Comparison of ENCODE assay signal across 11 mouse cellular contexts in genomic region chr16:92114706-92115241, GRCm38 (mm10). TPM values are rescaled to one million over a fixed set of nuclear protein-coding genes. Genes with fewer than 3 reads are reported as not detected.
DNase-seq lines count a peak whose midpoint lies in the region; TF ChIP-seq lines count a peak whose summit lies in the region.
"Had no signal": no experiment of that assay in that cellular context is flagged by ENCODE, and none has a peak within 500 bp of the region (broad histone marks: within the 10 kb centered on the region; RNA-seq: fewer than 3 reads in every experiment).

No protein-coding gene starts in this region.

- no peaks in the 10 kb centered on the region for H3K27me3 ChIP-seq in cerebellum, adult 2 months (ENCODE audit: control insufficient read depth, insufficient read depth, low read length)
- H3K27me3 ChIP-seq: embryonic facial prominence, embryonic 13.5 days; limb, embryonic 12.5 days; neural tube, embryonic 12.5 days had no signal

- TF ChIP-seq CTCF in cerebellum, adult 2 months (IDR thresholded peaks at IDR 0.05; ENCODE audit: borderline replicate concordance, insufficient read depth, low read depth, low read length): no peak
- TF ChIP-seq CTCF in olfactory bulb, adult 2 months (IDR thresholded peaks at IDR 0.05; ENCODE audit: insufficient read depth, low read depth, low read length): no peak

- H3K4me3 ChIP-seq in cerebellum, adult 2 months (replicated peaks; ENCODE audit: insufficient read depth, low read depth, low read length): no peak overlapping the region
- H3K4me3 ChIP-seq in olfactory bulb, adult 2 months (ENCODE audit: insufficient read depth, low read depth, low read length): no peak overlapping the region
- H3K4me3 ChIP-seq: embryonic facial prominence, embryonic 13.5 days; limb, embryonic 12.5 days; neural tube, embryonic 12.5 days had no signal

- intact Hi-C loops in left cerebral cortex, postnatal 4 days (cut with DNase I): no loop called here
- intact Hi-C loops in heart, postnatal 14 days (cut with DNase I): no loop called here

- peaks cover 28% of the 10 kb centered on the region for H3K4me1 ChIP-seq in cerebellum, adult 2 months (ENCODE audit: control insufficient read depth, insufficient read depth, low read length)
- peaks cover 34% of the 10 kb centered on the region for H3K4me1 ChIP-seq in olfactory bulb, adult 2 months (ENCODE audit: control insufficient read depth, insufficient read depth, low read length)

- DNase-seq in left cerebral cortex, postnatal 4 days: peak; percentile 53
- no peak for DNase-seq in left cerebral cortex, adult 11 months (ENCODE audit: low spot score)
- DNase-seq in cerebellum, adult 2 months: peak; percentile 64 to 72
- DNase-seq in heart, postnatal 14 days: peak; percentile 58 to 63
- DNase-seq in urinary bladder, postnatal 36 days (ENCODE audit: low spot score in 2 of 2): no peak
- DNase-seq in gastrocnemius, postnatal 25 days: no peak
- DNase-seq in layer of hippocampus, adult 8-10 months (ENCODE audit: low spot score in 2 of 2): no peak

- no peak for TF ChIP-seq POLR2A in cerebellum, adult 2 months (IDR thresholded peaks at IDR 0.05; ENCODE audit: borderline replicate concordance, insufficient read depth, low read length)
- no peak for TF ChIP-seq POLR2A in olfactory bulb, adult 2 months (IDR thresholded peaks at IDR 0.05; ENCODE audit: insufficient read depth, low read depth, low read length)

- peak overlapping the region; percentile 1; the same call in 1 of the 2 replicates for H3K27ac ChIP-seq in cerebellum, adult 2 months (ENCODE audit: insufficient read depth, low read length)
- H3K27ac ChIP-seq in olfactory bulb, adult 2 months (ENCODE audit: insufficient read depth, low read depth, low read length): peak overlapping the region; percentile 9; the same call in 1 of the 2 replicates
- H3K27ac ChIP-seq: embryonic facial prominence, embryonic 13.5 days; limb, embryonic 12.5 days; neural tube, embryonic 12.5 days had no signal

- WGBS in cerebellum, adult 2 months: 53% methylated on average over 5 of the region's 5 CpGs
- WGBS in olfactory bulb, adult 2 months: 82% methylated on average over 5 of the region's 5 CpGs

RNA-seq across cellular contexts. Expression of gene Slc5a3, which starts 56.7 kb away (rescaled TPM):
- 10 to 100 TPM; 20.8 to 23.3 TPM for total RNA-seq in left cerebral cortex, postnatal 4 days (2021)
- 7.3 and 8.3 TPM in 2 replicates for polyA plus RNA-seq in cerebellum, adult 2 months (2012; rRNA removed)
- total RNA-seq in heart, postnatal 14 days (2021): 1 to 10 TPM; 5.4 to 6.2 TPM
- not detected in 2 replicates for polyA plus RNA-seq in olfactory bulb, adult 2 months (2012; ENCODE audit: insufficient read depth, insufficient read length, low replicate concordance, missing spikeins)
- total RNA-seq in gastrocnemius, postnatal 25 days (2021): 1 to 10 TPM; 5.6 to 5.9 TPM
- 10 to 100 TPM; 31.7 to 52.8 (median 41.2) TPM for total RNA-seq in layer of hippocampus, adult 8-10 months (2022)

RNA-seq across cellular contexts. Expression of gene Gm49711, which starts 56.7 kb away (rescaled TPM):
- total RNA-seq in left cerebral cortex, postnatal 4 days (2021): under 1 TPM; 0.36 to 0.52 TPM
- 0.38 TPM in 2 replicates for polyA plus RNA-seq in cerebellum, adult 2 months (2012; rRNA removed)
- not detected for total RNA-seq in heart, postnatal 14 days (2021)
- polyA plus RNA-seq in olfactory bulb, adult 2 months (2012; ENCODE audit: insufficient read depth, insufficient read length, low replicate concordance, missing spikeins): not detected in 2 replicates
- total RNA-seq in gastrocnemius, postnatal 25 days (2021): not detected
- under 1 TPM in 1 of 4 experiments, not detected in 3; 0.39 TPM for total RNA-seq in layer of hippocampus, adult 8-10 months (2022)
- polyA plus RNA-seq: limb, embryonic 12.5 days had no signal

RNA-seq across cellular contexts. Expression of gene Mrps6, which starts 56.7 kb away (rescaled TPM):
- 10 to 100 TPM; 62.1 to 68.9 TPM for total RNA-seq in left cerebral cortex, postnatal 4 days (2021)
- 76.6 and 84.1 TPM in 2 replicates for polyA plus RNA-seq in cerebellum, adult 2 months (2012; rRNA removed)
- total RNA-seq in heart, postnatal 14 days (2021): 10 to 100 TPM; 48.8 to 55.5 TPM
- polyA plus RNA-seq in olfactory bulb, adult 2 months (2012; ENCODE audit: insufficient read depth, insufficient read length, low replicate concordance, missing spikeins): not detected in 2 replicates
- total RNA-seq in gastrocnemius, postnatal 25 days (2021): 10 to 100 TPM; 18.2 to 20.8 TPM
- 10 to 100 TPM; 57.8 to 62.6 (median 60.6) TPM for total RNA-seq in layer of hippocampus, adult 8-10 months (2022)

Comparison
In these comparisons a context has a peak if more than half of its experiments do, and no peak if none do; other contexts are left out.
1. DNase-seq: peak in left cerebral cortex, postnatal 4 days (single experiment), cerebellum, adult 2 months (2 of 2) and heart, postnatal 14 days (2 of 2); none in left cerebral cortex, adult 11 months (single experiment), urinary bladder, postnatal 36 days (0 of 2), gastrocnemius, postnatal 25 days (single experiment) and layer of hippocampus, adult 8-10 months (0 of 2).